Comparison of ENCODE assay signal across 14 mouse cellular contexts in genomic region chr7:90145376-90145775, GRCm38 (mm10). TPM values are rescaled to one million over a fixed set of nuclear protein-coding genes. Genes with fewer than 3 reads are reported as not detected.
DNase-seq lines count a peak whose midpoint lies in the region; ATAC-seq and TF ChIP-seq lines count a peak whose summit lies in the region.
"Had no signal": no experiment of that assay in that cellular context is flagged by ENCODE, and none has a peak within 500 bp of the region (broad histone marks: within the 10 kb centered on the region; RNA-seq: fewer than 3 reads in every experiment).

No protein-coding gene starts in this region.

- H3K9ac ChIP-seq in heart, embryonic 15.5 days, result no peak overlapping the region
- peak overlapping the region; percentile 74 for H3K9ac ChIP-seq in liver, embryonic 13.5 days
- no peak overlapping the region for H3K9ac ChIP-seq in stomach, embryonic 15.5 days
- H3K9ac ChIP-seq: embryonic facial prominence, embryonic 15.5 days; neural tube, embryonic 13.5 days had no signal

- H3K4me1 ChIP-seq in heart, embryonic 15.5 days (replicated peaks), result peaks cover 55% of the 10 kb centered on the region
- peaks cover 78% of the 10 kb centered on the region for H3K4me1 ChIP-seq in liver, embryonic 13.5 days (replicated peaks)
- peaks cover 14% of the 10 kb centered on the region; the same call in 1 of the 2 replicates for H3K4me1 ChIP-seq in stomach, embryonic 15.5 days

- peak overlapping the region; percentile 88 for H3K27ac ChIP-seq in heart, embryonic 15.5 days
- peak overlapping the region; percentile 28; the same call in 1 of the 2 replicates for H3K27ac ChIP-seq in layer of hippocampus, adult 2 months
- H3K27ac ChIP-seq in liver, embryonic 13.5 days, result peak overlapping the region; percentile 97
- H3K27ac ChIP-seq in stomach, embryonic 15.5 days, result no peak overlapping the region
- H3K27ac ChIP-seq: embryonic facial prominence, embryonic 15.5 days; left cerebral cortex, adult 2 months; neural tube, embryonic 13.5 days had no signal

- no peaks in the 10 kb centered on the region for H3K36me3 ChIP-seq in heart, embryonic 15.5 days
- H3K36me3 ChIP-seq in liver, embryonic 13.5 days, result peaks cover 6% of the 10 kb centered on the region; the same call in 1 of the 2 replicates
- H3K36me3 ChIP-seq in stomach, embryonic 15.5 days, result no peaks in the 10 kb centered on the region
- H3K36me3 ChIP-seq: embryonic facial prominence, embryonic 15.5 days; neural tube, embryonic 13.5 days had no signal

- no peak for TF ChIP-seq CTCF in layer of hippocampus, adult 2 months (conservative IDR thresholded peaks at IDR 0.05)

- H3K9me3 ChIP-seq in heart, embryonic 15.5 days (replicated peaks), result no peaks in the 10 kb centered on the region
- H3K9me3 ChIP-seq in liver, embryonic 13.5 days (replicated peaks), result no peaks in the 10 kb centered on the region
- H3K9me3 ChIP-seq in stomach, embryonic 15.5 days, result no peaks in the 10 kb centered on the region
- H3K9me3 ChIP-seq: embryonic facial prominence, embryonic 15.5 days; neural tube, embryonic 13.5 days had no signal

- no peak overlapping the region for H3K4me3 ChIP-seq in heart, embryonic 15.5 days
- no peak overlapping the region for H3K4me3 ChIP-seq in layer of hippocampus, adult 2 months
- peak overlapping the region; percentile 18; the same call in 1 of the 2 replicates for H3K4me3 ChIP-seq in liver, embryonic 13.5 days (replicated peaks)
- H3K4me3 ChIP-seq in stomach, embryonic 15.5 days (replicated peaks), result no peak overlapping the region
- H3K4me3 ChIP-seq: embryonic facial prominence, embryonic 15.5 days; left cerebral cortex, adult 2 months; neural tube, embryonic 13.5 days had no signal

- no peak for DNase-seq in heart, adult 18-20 months
- no peak for DNase-seq in layer of hippocampus, adult 2 months (ENCODE audit: low spot score in 2 of 2)
- DNase-seq in layer of hippocampus, adult 11-12 months (ENCODE audit: low spot score), result no peak
- DNase-seq in liver, embryonic 13.5 days, result no peak
- DNase-seq in urinary bladder, postnatal 36 days (ENCODE audit: low spot score in 2 of 2), result no peak
- DNase-seq: adrenal gland, postnatal 25 days; right cerebral cortex, postnatal 25 days; thymus, adult 2 months had no signal

- peak overlapping the region; percentile 27; the same call in 1 of the 2 replicates for H3K4me2 ChIP-seq in heart, embryonic 15.5 days
- H3K4me2 ChIP-seq in liver, embryonic 13.5 days, result peak overlapping the region; percentile 65
- H3K4me2 ChIP-seq in stomach, embryonic 15.5 days, result no peak overlapping the region
- H3K4me2 ChIP-seq: embryonic facial prominence, embryonic 15.5 days; neural tube, embryonic 13.5 days had no signal

- ATAC-seq in heart, embryonic 15.5 days (replicated peaks; ENCODE audit: insufficient number of reproducible peaks, insufficient read depth, low FRiP score, low read depth), result no peak
- ATAC-seq in liver, embryonic 13.5 days (ENCODE audit: low read depth), result no peak
- 0 out of 2 replicates have a peak, but pooled peaks have one; percentile 32 for ATAC-seq in stomach, embryonic 15.5 days (ENCODE audit: insufficient read depth, low FRiP score, low read depth)
- ATAC-seq: forebrain, embryonic 14.5 days had no signal

- H3K27me3 ChIP-seq in heart, embryonic 15.5 days, result no peaks in the 10 kb centered on the region
- no peaks in the 10 kb centered on the region for H3K27me3 ChIP-seq in liver, embryonic 13.5 days
- no peaks in the 10 kb centered on the region for H3K27me3 ChIP-seq in stomach, embryonic 15.5 days (replicated peaks)
- H3K27me3 ChIP-seq: embryonic facial prominence, embryonic 15.5 days; neural tube, embryonic 13.5 days had no signal

RNA-seq across cellular contexts. Expression of gene Picalm, which starts 15.4 kb away (rescaled TPM):
- 26.6 and 28.0 TPM in 2 replicates for polyA plus RNA-seq in heart, embryonic 15.5 days (2015; fragmentation: Nextera tagmentation; extraction: Ambion mirVana)
- total RNA-seq in heart, adult 18-20 months (2021), result 100 to 1,000 TPM; 114 to 129 TPM
- total RNA-seq in layer of hippocampus, adult 2 months (2021), result 100 to 1,000 TPM; 143 to 151 TPM
- polyA plus RNA-seq in liver, embryonic 13.5 days (2015; fragmentation: Nextera tagmentation; extraction: Ambion mirVana), result 51.1 and 58.4 TPM in 2 replicates
- 41.2 and 44.5 TPM in 2 replicates for polyA plus RNA-seq in stomach, embryonic 15.5 days (2015; fragmentation: Nextera tagmentation; extraction: Ambion mirVana)
